Mouse (Mus musculus) forebrain, embryonic 14.5 days (tissue): ENCODE measurements at regions not wholly inside any gene's neighbourhood (a gene's known extent, or its start where the extent isn't known, plus 50 kb on each side); places are given as distances from the start of the nearest gene placed in this dataset.

Source experiments
- ATAC-seq: fragments of 200-750 bp; cut with Nextera tagmentation; 2 replicates; pipeline ENCODE4 v1.8.0; 2017; ENCODE audit warnings: mild to moderate bottlenecking, moderate library complexity
- DNase-seq: peaks from one replicate; pipeline ENCODE4 v3.0.0-alpha.2; 2015; ENCODE audit warnings: low spot score
- H3K27ac ChIP-seq: fragments of 300-500 bp; sonication (generic); 2 replicates; pipeline ENCODE4 v1.5.1; 2014; ENCODE audit warnings: low read depth, mild to moderate bottlenecking, control low read depth, low read length, moderate library complexity
- H3K27me3 ChIP-seq: fragments of 300-500 bp; sonication (generic); replicated peaks from 2 replicates; pipeline ENCODE4 v1.6.1; 2014; ENCODE audit warnings: low read length, control low read depth, mixed read lengths; ENCODE audit not compliant: control insufficient read depth, insufficient read depth
- H3K36me3 ChIP-seq: fragments of 300-500 bp; sonication (generic); 2 replicates; pipeline ENCODE4 v1.6.1; 2014; ENCODE audit warnings: low read length, control low read depth; ENCODE audit not compliant: control insufficient read depth, insufficient read depth
- H3K4me1 ChIP-seq: fragments of 300-500 bp; sonication (generic); 2 replicates; pipeline ENCODE4 v1.6.1; 2014; ENCODE audit warnings: antibody characterized with exemption, low read length, control low read depth; ENCODE audit not compliant: control insufficient read depth, insufficient read depth
- H3K4me2 ChIP-seq: fragments of 300-500 bp; sonication (generic); 2 replicates; pipeline ENCODE4 v1.6.1; 2014; ENCODE audit warnings: mild to moderate bottlenecking, control low read depth, low read length
- H3K4me3 ChIP-seq: fragments of 300-500 bp; sonication (generic); 2 replicates; pipeline ENCODE4 v1.5.1; 2014; ENCODE audit warnings: low read depth, low read length, control low read depth
- H3K9ac ChIP-seq: fragments of 300-500 bp; sonication (generic); 2 replicates; pipeline ENCODE4 v1.6.1; 2014; ENCODE audit warnings: mild to moderate bottlenecking, low read length, control low read depth, moderate library complexity
- H3K9me3 ChIP-seq: fragments of 300-500 bp; sonication (generic); replicated peaks from 2 replicates; pipeline ENCODE4 v1.6.1; 2016; ENCODE audit warnings: low read length, control low read depth, mixed read lengths; ENCODE audit not compliant: control insufficient read depth
- WGBS: fragments of 180-500 bp; shearing (Covaris S2); extraction: QIAGEN DNeasy Blood & Tissue Kit; methylation state at CpG from one replicate; pipeline ENCODE4 v1.1.7; 2014; 5-methylcytosine and 5-hydroxymethylcytosine counted together

- H3K27me3 ChIP-seq: no peaks in the 10 kb centered on the region
- H3K27ac ChIP-seq: peak overlapping the region; percentile 76
- no peaks in the 10 kb centered on the region for H3K9me3 ChIP-seq
- H3K4me1 ChIP-seq: peaks cover 49% of the 10 kb centered on the region
- peak overlapping the region; percentile 37; the same call in 1 of the 2 replicates for H3K9ac ChIP-seq
- H3K4me2 ChIP-seq: peak overlapping the region; percentile 35
- H3K36me3 ChIP-seq: no peaks in the 10 kb centered on the region
- ATAC-seq (peak; percentile 59), DNase-seq (peak; percentile 87)
- no peak overlapping the region for H3K4me3 ChIP-seq
- WGBS: 46% methylated on average over 21 of the region's 21 CpGs
Observed at GRCm38 (mm10) chr4:81565422-81566395, 123.1 kb upstream of the Mpdz start.

GRCm38 (mm10) chr4:81564446-81564845 is 121.8 kb upstream of the Mpdz start:
- no peak overlapping the region for H3K27ac ChIP-seq
- H3K4me2 ChIP-seq: peak overlapping the region; percentile 28; the same call in 1 of the 2 replicates
- H3K36me3 ChIP-seq: no peaks in the 10 kb centered on the region
- no peak overlapping the region for H3K4me3 ChIP-seq
- ATAC-seq (no peak), DNase-seq (peak; percentile 81)
- H3K9ac ChIP-seq: no peak overlapping the region
- 5% methylated on average over 6 of the region's 6 CpGs for WGBS
- no peaks in the 10 kb centered on the region for H3K9me3 ChIP-seq
- H3K27me3 ChIP-seq: 0 out of 2 replicates have a peak, but pooled peaks cover 2% of the 10 kb centered on the region
- peaks cover 45% of the 10 kb centered on the region for H3K4me1 ChIP-seq

GRCm38 (mm10) chr4:81563574-81563973 is 121.0 kb upstream of the Mpdz start:
- Histone ChIP-seq H3K4me2 (no peak overlapping the region), H3K36me3 (no peaks in the 10 kb centered on the region)

GRCm38 (mm10) chr4:81561453-81561852 is 118.8 kb upstream of the Mpdz start:
- Histone ChIP-seq H3K27me3 (0 out of 2 replicates have a peak, but pooled peaks cover 2% of the 10 kb centered on the region), H3K9me3 (no peaks in the 10 kb centered on the region), H3K36me3 (no peaks in the 10 kb centered on the region), H3K9ac (no peak overlapping the region), H3K27ac (no peak overlapping the region), H3K4me1 (peaks cover 17% of the 10 kb centered on the region; the same call in 1 of the 2 replicates), H3K4me2 (no peak overlapping the region), H3K4me3 (no peak overlapping the region)
- WGBS: 53% methylated on average over 4 of the region's 4 CpGs
- no peak for DNase-seq
- no peak for ATAC-seq

More at GRCm38 (mm10) chr4:81563574-81563973, 121.0 kb upstream of the Mpdz start:
- Histone ChIP-seq H3K9me3 (no peaks in the 10 kb centered on the region), H3K4me1 (peaks cover 37% of the 10 kb centered on the region), H3K4me3 (no peak overlapping the region), H3K27me3 (0 out of 2 replicates have a peak, but pooled peaks cover 2% of the 10 kb centered on the region), H3K27ac (0 out of 2 replicates have a peak overlapping the region, but pooled peaks have one; percentile 35), H3K9ac (no peak overlapping the region)
- WGBS: 46% methylated on average over 10 of the region's 10 CpGs
- DNase-seq (no peak), ATAC-seq (no peak)

GRCm38 (mm10) chr4:81550816-81551215 is 108.2 kb upstream of the Mpdz start:
- DNase-seq: peak; percentile 49
- 70% methylated on average over 4 of the region's 4 CpGs for WGBS
- Histone ChIP-seq H3K9ac (no peak overlapping the region), H3K4me2 (no peak overlapping the region), H3K36me3 (no peaks in the 10 kb centered on the region), H3K27ac (no peak overlapping the region), H3K9me3 (no peaks in the 10 kb centered on the region), H3K27me3 (no peaks in the 10 kb centered on the region), H3K4me1 (no peaks in the 10 kb centered on the region), H3K4me3 (no peak overlapping the region)
- no peak for ATAC-seq

GRCm38 (mm10) chr4:81550256-81550655 is 107.6 kb upstream of the Mpdz start:
- Histone ChIP-seq H3K27me3 (no peaks in the 10 kb centered on the region), H3K4me1 (no peaks in the 10 kb centered on the region), H3K9me3 (no peaks in the 10 kb centered on the region), H3K4me2 (no peak overlapping the region), H3K36me3 (no peaks in the 10 kb centered on the region), H3K27ac (no peak overlapping the region), H3K9ac (no peak overlapping the region), H3K4me3 (no peak overlapping the region)
- ATAC-seq: no peak
- no peak for DNase-seq
- WGBS: 92% methylated on average over 4 of the region's 4 CpGs

- no peak overlapping the region for H3K27ac ChIP-seq
- no peak overlapping the region for H3K4me3 ChIP-seq
- H3K4me2 ChIP-seq: no peak overlapping the region
- no peaks in the 10 kb centered on the region for H3K36me3 ChIP-seq
- DNase-seq (no peak), ATAC-seq (no peak)
- H3K4me1 ChIP-seq: no peaks in the 10 kb centered on the region
- H3K9me3 ChIP-seq: no peaks in the 10 kb centered on the region
- no peak overlapping the region for H3K9ac ChIP-seq
- H3K27me3 ChIP-seq: no peaks in the 10 kb centered on the region
Observed at GRCm38 (mm10) chr4:81540496-81540895, 97.9 kb upstream of the Mpdz start.

- Histone ChIP-seq H3K4me1 (no peaks in the 10 kb centered on the region), H3K9ac (no peak overlapping the region), H3K4me3 (no peak overlapping the region), H3K4me2 (no peak overlapping the region), H3K9me3 (no peaks in the 10 kb centered on the region), H3K27ac (no peak overlapping the region), H3K36me3 (no peaks in the 10 kb centered on the region), H3K27me3 (no peaks in the 10 kb centered on the region)
- no peak for ATAC-seq
- DNase-seq: peak; percentile 24
- WGBS: 81% methylated on average over 3 of the region's 3 CpGs
Observed at GRCm38 (mm10) chr4:81539551-81539950, 96.9 kb upstream of the Mpdz start.

- Histone ChIP-seq H3K4me3 (no peak overlapping the region), H3K27me3 (no peaks in the 10 kb centered on the region), H3K4me2 (no peak overlapping the region), H3K27ac (no peak overlapping the region), H3K36me3 (no peaks in the 10 kb centered on the region), H3K9ac (no peak overlapping the region), H3K9me3 (no peaks in the 10 kb centered on the region), H3K4me1 (no peaks in the 10 kb centered on the region)
- DNase-seq (no peak), ATAC-seq (no peak)
Observed at GRCm38 (mm10) chr4:81536795-81537194, 94.2 kb upstream of the Mpdz start.
